Mouse (Mus musculus): ENCODE results near the gene Ankdd1a. TPM values are rescaled to one million over a fixed set of nuclear protein-coding genes. Genes with fewer than 3 reads are reported as not detected.

Gene Ankdd1a
- polyA plus RNA-seq, 2 experiments = 0.06 TPM; not detected in 1

- Histone ChIP-seq H3K36me3 (replicated peaks; ENCODE audit: control insufficient read depth, insufficient read depth, low read depth) (peaks cover 99% of the 10 kb centered on the region), H3K4me2 (ENCODE audit: low read depth) (no peak overlapping the region), H3K9ac (replicated peaks) (no peak overlapping the region), H3K27ac (no peak overlapping the region), H3K4me3 (ENCODE audit: insufficient read depth in 1 of 2, low read depth in 2 of 2, low read length in 2 of 2) (no peak overlapping the region), H3K27me3 (ENCODE audit: control insufficient read depth, insufficient read depth, low read length) (no peaks in the 10 kb centered on the region), H3K4me1 (replicated peaks; ENCODE audit: control insufficient read depth in 2 of 2, insufficient read depth in 2 of 2, low read length in 1 of 2) (peaks cover 12 to 33% of the 10 kb centered on the region in 2 experiments), H3K9me3 (ENCODE audit: control insufficient read depth, low read length) (no peaks in the 10 kb centered on the region)
- TF ChIP-seq EP300 (IDR thresholded peaks at IDR 0.05; ENCODE audit: low read depth) = no peak
- no peak for TF ChIP-seq CTCF (IDR thresholded peaks at IDR 0.05; ENCODE audit: low read depth)
- ATAC-seq (ENCODE audit: insufficient read depth) (0 out of 2 replicates have a peak, but pooled peaks have one; percentile 18), DNase-seq (ENCODE audit: low read depth in 3 of 3, low spot score in 3 of 3) (no peak)
- 71% methylated on average over 4 of the region's 4 CpGs for WGBS (ENCODE audit: insufficient replicate concordance)
Observed at GRCm38 (mm10) chr9:65562081-65562506, 42.1 kb upstream of the Ankdd1a start.

- DNase-seq (ENCODE audit: low read depth in 3 of 3, low spot score in 3 of 3) (no peak), ATAC-seq (ENCODE audit: insufficient read depth) (no peak)
- no peak for TF ChIP-seq EP300 (IDR thresholded peaks at IDR 0.05; ENCODE audit: low read depth)
- no peak for TF ChIP-seq CTCF (IDR thresholded peaks at IDR 0.05; ENCODE audit: low read depth)
- Histone ChIP-seq H3K27ac (no peak overlapping the region), H3K4me3 (ENCODE audit: insufficient read depth in 1 of 2, low read depth in 2 of 2, low read length in 2 of 2) (no peak overlapping the region), H3K9me3 (ENCODE audit: control insufficient read depth, low read length) (no peaks in the 10 kb centered on the region), H3K27me3 (ENCODE audit: control insufficient read depth, insufficient read depth, low read length) (no peaks in the 10 kb centered on the region), H3K9ac (replicated peaks) (no peak overlapping the region), H3K4me1 (replicated peaks; ENCODE audit: control insufficient read depth in 2 of 2, insufficient read depth in 2 of 2, low read length in 1 of 2) (peaks cover 23 to 44% of the 10 kb centered on the region in 2 experiments), H3K4me2 (ENCODE audit: low read depth) (no peak overlapping the region), H3K36me3 (replicated peaks; ENCODE audit: control insufficient read depth, insufficient read depth, low read depth) (peaks cover 99% of the 10 kb centered on the region)
- WGBS (ENCODE audit: insufficient replicate concordance) = 70% methylated on average over 4 of the region's 4 CpGs
Observed at GRCm38 (mm10) chr9:65561016-65561415, 41.0 kb upstream of the Ankdd1a start.

- no peaks in the 10 kb centered on the region for H3K9me3 ChIP-seq (ENCODE audit: control insufficient read depth, low read length)
- no peak for DNase-seq (ENCODE audit: low read depth in 3 of 3, low spot score in 3 of 3)
- no peak overlapping the region for H3K27ac ChIP-seq
- peaks cover 94% of the 10 kb centered on the region for H3K36me3 ChIP-seq (replicated peaks; ENCODE audit: control insufficient read depth, insufficient read depth, low read depth)
- TF ChIP-seq EP300 (IDR thresholded peaks at IDR 0.05; ENCODE audit: low read depth) (no peak), CTCF (IDR thresholded peaks at IDR 0.05; ENCODE audit: low read depth) (no peak)
- no peak overlapping the region for H3K4me3 ChIP-seq (ENCODE audit: insufficient read depth in 1 of 2, low read depth in 2 of 2, low read length in 2 of 2)
- 91% methylated on average over 6 of the region's 6 CpGs for WGBS (ENCODE audit: insufficient replicate concordance)
- H3K9ac ChIP-seq (replicated peaks) = no peak overlapping the region
- no peak for ATAC-seq (ENCODE audit: insufficient read depth)
- no peaks in the 10 kb centered on the region for H3K27me3 ChIP-seq (ENCODE audit: control insufficient read depth, insufficient read depth, low read length)
- H3K4me1 ChIP-seq (replicated peaks; ENCODE audit: control insufficient read depth in 2 of 2, insufficient read depth in 2 of 2, low read length in 1 of 2) = peaks cover 37 to 59% of the 10 kb centered on the region in 2 experiments
- H3K4me2 ChIP-seq (ENCODE audit: low read depth) = no peak overlapping the region
Observed at GRCm38 (mm10) chr9:65558806-65559205, 38.8 kb upstream of the Ankdd1a start.

GRCm38 (mm10) chr9:65556979-65557378 is 37.0 kb upstream of the Ankdd1a start:
- Histone ChIP-seq H3K36me3 (replicated peaks; ENCODE audit: control insufficient read depth, insufficient read depth, low read depth) (peaks cover 94% of the 10 kb centered on the region), H3K27me3 (ENCODE audit: control insufficient read depth, insufficient read depth, low read length) (no peaks in the 10 kb centered on the region), H3K9me3 (ENCODE audit: control insufficient read depth, low read length) (no peaks in the 10 kb centered on the region), H3K4me2 (ENCODE audit: low read depth) (no peak overlapping the region), H3K27ac (peak overlapping the region; percentile 94), H3K9ac (replicated peaks) (peak overlapping the region; percentile 28; the same call in 1 of the 2 replicates), H3K4me1 (replicated peaks; ENCODE audit: control insufficient read depth in 2 of 2, insufficient read depth in 2 of 2, low read length in 1 of 2) (peaks cover 55 to 72% of the 10 kb centered on the region in 2 experiments), H3K4me3 (ENCODE audit: insufficient read depth in 1 of 2, low read depth in 2 of 2, low read length in 2 of 2) (no peak overlapping the region)
- WGBS (ENCODE audit: insufficient replicate concordance) = 86% methylated on average over 5 of the region's 5 CpGs
- TF ChIP-seq EP300 (IDR thresholded peaks at IDR 0.05; ENCODE audit: low read depth) = no peak
- TF ChIP-seq CTCF (IDR thresholded peaks at IDR 0.05; ENCODE audit: low read depth) = no peak
- ATAC-seq (ENCODE audit: insufficient read depth) (no peak), DNase-seq (ENCODE audit: low read depth in 3 of 3, low spot score in 3 of 3) (no peak)

GRCm38 (mm10) chr9:65556349-65556748 is 36.4 kb upstream of the Ankdd1a start:
- H3K4me1 ChIP-seq (replicated peaks; ENCODE audit: control insufficient read depth in 2 of 2, insufficient read depth in 2 of 2, low read length in 1 of 2) = peaks cover 61 to 74% of the 10 kb centered on the region in 2 experiments
- no peaks in the 10 kb centered on the region for H3K27me3 ChIP-seq (ENCODE audit: control insufficient read depth, insufficient read depth, low read length)
- no peak overlapping the region for H3K4me2 ChIP-seq (ENCODE audit: low read depth)
- H3K4me3 ChIP-seq (ENCODE audit: insufficient read depth in 1 of 2, low read depth in 2 of 2, low read length in 2 of 2) = no peak overlapping the region
- peaks cover 90% of the 10 kb centered on the region for H3K36me3 ChIP-seq (replicated peaks; ENCODE audit: control insufficient read depth, insufficient read depth, low read depth)
- WGBS (ENCODE audit: insufficient replicate concordance) = 91% methylated on average over 8 of the region's 8 CpGs
- ATAC-seq (ENCODE audit: insufficient read depth) (no peak), DNase-seq (ENCODE audit: low read depth in 3 of 3, low spot score in 3 of 3) (no peak)
- 0 out of 2 replicates have a peak overlapping the region, but pooled peaks have one; percentile 28 for H3K9ac ChIP-seq (replicated peaks)
- no peaks in the 10 kb centered on the region for H3K9me3 ChIP-seq (ENCODE audit: control insufficient read depth, low read length)
- TF ChIP-seq EP300 (IDR thresholded peaks at IDR 0.05; ENCODE audit: low read depth) (no peak), CTCF (IDR thresholded peaks at IDR 0.05; ENCODE audit: low read depth) (no peak)
- H3K27ac ChIP-seq = peak overlapping the region; percentile 94
